Mouse (Mus musculus): ENCODE data around the gene Nme3.

DNA sequence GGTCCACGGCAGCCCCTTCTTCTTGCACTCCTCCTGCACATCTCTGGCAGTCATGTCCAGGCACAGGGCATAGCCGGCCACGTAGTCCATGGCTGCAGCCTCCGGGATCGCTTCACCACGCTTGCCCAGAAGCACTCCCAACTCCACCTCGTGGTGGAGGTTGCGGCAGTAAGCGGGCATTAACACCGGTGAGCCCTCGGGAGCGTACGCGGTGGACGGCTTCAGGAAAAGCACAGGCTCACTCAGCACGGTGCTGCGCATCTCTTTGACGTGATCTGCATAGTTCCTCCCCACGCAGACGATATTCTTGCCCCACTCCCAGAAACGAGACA is 46.6 kb upstream of the Nme3 start:
- TF ChIP-seq POLR2A (IDR thresholded peaks at IDR 0.05; ENCODE audit: control insufficient read depth, extremely low read depth, insufficient read depth, low read length, poor library complexity) (no peak), CTCF (IDR thresholded peaks at IDR 0.05; ENCODE audit: borderline replicate concordance, control insufficient read depth, extremely low read depth, insufficient read depth, low read length, poor library complexity) (no peak)
